Mouse (Mus musculus): Measurements from ENCODE around the gene Fkbp15.

Fkbp15 gene

GRCm38 (mm10) chr4:62372818-62373520 lies 12.6 kb upstream of the Fkbp15 start:
- DNase-seq (ENCODE audit: low spot score in 2 of 2), result no peak

GRCm38 (mm10) chr4:62372410-62372809 lies 12.1 kb upstream of the Fkbp15 start:
- no peak for DNase-seq (ENCODE audit: low spot score in 2 of 2)

GRCm38 (mm10) chr4:62369091-62369490 lies 8.7 kb upstream of the Fkbp15 start:
- no peak for DNase-seq (ENCODE audit: low spot score in 2 of 2)

- DNase-seq (ENCODE audit: low spot score in 2 of 2), result no peak
These were observed 7.2 kb upstream of the Fkbp15 start for GRCm38 (mm10) chr4:62367586-62367985.

GRCm38 (mm10) chr4:62366291-62366690 lies 5.9 kb upstream of the Fkbp15 start:
- DNase-seq (ENCODE audit: low spot score in 2 of 2), result no peak

- no peak for DNase-seq (ENCODE audit: low spot score in 2 of 2)
These were observed 4.0 kb upstream of the Fkbp15 start for GRCm38 (mm10) chr4:62364299-62364698.

GRCm38 (mm10) chr4:62362437-62362836 lies 2.1 kb upstream of the Fkbp15 start:
- DNase-seq (ENCODE audit: low spot score in 2 of 2), result no peak

GRCm38 (mm10) chr4:62361997-62362396 lies 1.6 kb upstream of the Fkbp15 start:
- DNase-seq (ENCODE audit: low spot score in 2 of 2), result no peak

- DNase-seq (ENCODE audit: low spot score in 2 of 2), result no peak
These were observed 1.2 kb upstream of the Fkbp15 start for GRCm38 (mm10) chr4:62361571-62361970.

- no peak for DNase-seq (ENCODE audit: low spot score in 2 of 2)
These were observed 582 bp upstream of the Fkbp15 start for GRCm38 (mm10) chr4:62360805-62361455.

- DNase-seq (ENCODE audit: low spot score in 2 of 2), result no peak
These were observed 1.0 kb downstream of the Fkbp15 start for GRCm38 (mm10) chr4:62359256-62359775.

GRCm38 (mm10) chr4:62357631-62358148 lies 2.7 kb downstream of the Fkbp15 start:
- no peak for DNase-seq (ENCODE audit: low spot score in 2 of 2)

GRCm38 (mm10) chr4:62349371-62349770 lies 11.0 kb downstream of the Fkbp15 start:
- DNase-seq (ENCODE audit: low spot score in 2 of 2), result no peak

GRCm38 (mm10) chr4:62348329-62348705 lies 12.0 kb downstream of the Fkbp15 start:
- DNase-seq (ENCODE audit: low spot score in 2 of 2), result no peak

- no peak for DNase-seq (ENCODE audit: low spot score in 2 of 2)
These were observed 12.6 kb downstream of the Fkbp15 start for GRCm38 (mm10) chr4:62347605-62348328.

- no peak for DNase-seq (ENCODE audit: low spot score in 2 of 2)
These were observed 14.5 kb downstream of the Fkbp15 start for GRCm38 (mm10) chr4:62345827-62346226.

- no peak for DNase-seq (ENCODE audit: low spot score in 2 of 2)
These were observed 16.3 kb downstream of the Fkbp15 start for GRCm38 (mm10) chr4:62344000-62344399.

- no peak for DNase-seq (ENCODE audit: low spot score in 2 of 2)
These were observed 21.8 kb downstream of the Fkbp15 start for GRCm38 (mm10) chr4:62338536-62338935.

GRCm38 (mm10) chr4:62331977-62332376 lies 28.4 kb downstream of the Fkbp15 start:
- no peak for DNase-seq (ENCODE audit: low spot score in 2 of 2)

- DNase-seq (ENCODE audit: low spot score in 2 of 2), result no peak
These were observed 31.2 kb downstream of the Fkbp15 start for GRCm38 (mm10) chr4:62328941-62329660.

- no peak for DNase-seq (ENCODE audit: low spot score in 2 of 2)
These were observed 34.2 kb downstream of the Fkbp15 start for GRCm38 (mm10) chr4:62326111-62326510.

GRCm38 (mm10) chr4:62322684-62323083 lies 37.7 kb downstream of the Fkbp15 start:
- DNase-seq (ENCODE audit: low spot score in 2 of 2), result no peak
